Mouse (Mus musculus) liver, embryonic 16.5 days (tissue): ENCODE data around the gene Axl. TPM values are rescaled to one million over a fixed set of nuclear protein-coding genes. Genes with fewer than 3 reads are reported as not detected.
A peak's percentile ranks its signal among the peaks of the same experiment; 100 is the strongest.

Experiments used
- ATAC-seq: fragments of 200-750 bp; cut with Nextera tagmentation; 2 replicates; pipeline ENCODE4 v1.8.0; 2017; ENCODE audit warnings: low read depth, mild to moderate bottlenecking, moderate number of reproducible peaks, moderate library complexity
- H3K27ac ChIP-seq: fragments of 300-500 bp; sonication (generic); 2 replicates; pipeline ENCODE4 v1.5.1; 2014; ENCODE audit warnings: mild to moderate bottlenecking, low read length
- H3K27me3 ChIP-seq: fragments of 300-500 bp; sonication (generic); 2 replicates; pipeline ENCODE4 v1.6.1; 2014; ENCODE audit warnings: low read depth, low read length, mixed read lengths; ENCODE audit not compliant: control insufficient read depth, insufficient read depth
- H3K36me3 ChIP-seq: fragments of 300-500 bp; sonication (generic); 2 replicates; pipeline ENCODE4 v1.6.1; 2014; ENCODE audit warnings: mild to moderate bottlenecking; ENCODE audit not compliant: control insufficient read depth, insufficient read depth
- H3K4me1 ChIP-seq: fragments of 300-500 bp; sonication (generic); 2 replicates; pipeline ENCODE4 v1.6.1; 2014; ENCODE audit warnings: low read depth, low read length, mixed read lengths; ENCODE audit not compliant: control insufficient read depth
- H3K4me2 ChIP-seq: fragments of 300-500 bp; sonication (generic); 2 replicates; pipeline ENCODE4 v1.6.1; 2014; ENCODE audit warnings: low read depth, low read length, mixed read lengths
- H3K4me3 ChIP-seq: fragments of 300-500 bp; sonication (generic); 2 replicates; pipeline ENCODE4 v1.5.1; 2014; ENCODE audit warnings: low read depth, mild to moderate bottlenecking, low read length
- H3K9ac ChIP-seq: fragments of 300-500 bp; sonication (generic); 2 replicates; pipeline ENCODE4 v1.6.1; 2014; ENCODE audit warnings: low read depth, low read length
- H3K9me3 ChIP-seq: fragments of 300-500 bp; sonication (generic); replicated peaks from 2 replicates; pipeline ENCODE4 v1.6.1; 2016; ENCODE audit warnings: low read length; ENCODE audit not compliant: control insufficient read depth
- WGBS: fragments of 180-500 bp; shearing (Covaris S2); extraction: QIAGEN DNeasy Blood & Tissue Kit; methylation state at CpG from one replicate; pipeline ENCODE4 v1.1.7; 2014; ENCODE audit not compliant: insufficient replicate concordance; 5-methylcytosine and 5-hydroxymethylcytosine counted together
- polyA plus RNA-seq: library from polyadenylated mRNA; unstranded; fragments of >200 nt; fragmentation: Nextera tagmentation; extraction: Ambion mirVana; gene quantifications from 2 replicates; pipeline ENCODE4 v1.2.1, GENCODE M21; 2015

Gene Axl
- polyA plus RNA-seq, 1 experiment from 2014 or later = 24.9 TPM

DNA sequence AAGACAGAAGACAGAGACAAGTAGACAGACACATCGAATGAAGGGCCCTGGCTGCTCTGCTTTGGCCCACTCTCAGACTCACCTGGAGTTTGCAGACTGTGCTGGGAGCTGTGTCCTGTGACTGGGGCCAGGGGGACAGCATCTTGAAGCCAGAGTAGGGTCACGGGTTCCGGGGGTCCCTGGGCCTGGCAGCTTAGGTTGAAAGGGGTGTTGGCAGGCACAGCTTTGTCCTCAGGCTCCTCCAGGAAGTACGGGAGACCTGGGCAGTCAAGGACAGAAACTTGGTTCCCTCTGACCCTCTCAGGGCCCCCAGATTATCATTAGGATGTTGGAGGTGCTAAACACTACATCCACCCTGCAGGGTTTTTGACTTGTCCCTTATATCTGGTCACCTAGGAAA, 2.8 kb downstream of the Axl start:
- Histone ChIP-seq H3K27ac (no peak overlapping the region), H3K4me2 (no peak overlapping the region), H3K9me3 (no peaks in the 10 kb centered on the region), H3K4me3 (no peak overlapping the region), H3K9ac (no peak overlapping the region), H3K4me1 (peaks cover 19% of the 10 kb centered on the region), H3K36me3 (no peaks in the 10 kb centered on the region), H3K27me3 (peaks cover 2% of the 10 kb centered on the region; the same call in 1 of the 2 replicates)
- WGBS = 55% methylated on average over 4 of the region's 4 CpGs
- ATAC-seq = no peak

DNA sequence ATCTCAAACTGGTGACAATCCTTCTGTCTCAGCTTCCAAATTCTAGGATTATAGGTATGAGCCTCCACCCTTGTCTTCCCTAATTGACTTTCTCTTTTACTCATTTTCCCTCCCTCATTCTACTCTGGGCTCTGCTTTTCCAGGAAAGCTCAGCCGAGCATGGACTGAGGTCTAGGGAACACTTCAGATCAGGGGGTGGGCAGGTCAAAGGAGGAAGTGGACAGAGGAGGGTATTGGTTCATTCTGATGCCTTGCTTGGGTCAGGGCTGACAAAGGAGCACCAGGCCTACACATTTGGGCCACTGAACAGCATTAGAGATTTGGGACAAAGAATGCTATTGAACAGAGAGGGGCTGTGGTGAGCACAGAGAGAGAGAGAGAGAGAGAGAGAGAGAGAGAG, 3.7 kb downstream of the Axl start:
- Histone ChIP-seq H3K9ac (no peak overlapping the region), H3K27me3 (peaks cover 2% of the 10 kb centered on the region; the same call in 1 of the 2 replicates), H3K27ac (no peak overlapping the region), H3K4me2 (no peak overlapping the region), H3K9me3 (no peaks in the 10 kb centered on the region), H3K36me3 (no peaks in the 10 kb centered on the region), H3K4me1 (peaks cover 16% of the 10 kb centered on the region), H3K4me3 (no peak overlapping the region)
- 10% methylated on average over 1 of the region's 1 CpGs for WGBS
- ATAC-seq = no peak

DNA sequence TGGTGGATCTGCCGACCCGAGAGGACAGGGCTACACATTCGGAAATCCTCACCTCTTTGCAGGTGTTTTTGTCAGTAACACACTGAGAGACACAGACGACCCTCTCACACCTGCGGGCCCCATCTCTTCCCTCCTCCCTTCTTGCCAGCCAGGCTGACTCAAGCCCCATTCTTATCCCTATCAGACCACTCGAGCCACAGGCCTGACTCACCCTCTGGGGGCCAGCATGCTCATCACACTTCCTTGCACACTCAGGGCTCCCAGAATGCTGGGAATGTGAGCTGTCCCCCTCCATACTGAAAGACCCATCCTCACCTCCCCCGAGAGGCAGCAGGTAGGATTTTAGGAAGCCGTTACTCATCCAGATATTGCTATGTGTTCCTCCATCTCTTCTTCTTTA, 4.8 kb downstream of the Axl start:
- Histone ChIP-seq H3K4me1 (peaks cover 18% of the 10 kb centered on the region), H3K4me2 (no peak overlapping the region)
- no peak for ATAC-seq

DNA sequence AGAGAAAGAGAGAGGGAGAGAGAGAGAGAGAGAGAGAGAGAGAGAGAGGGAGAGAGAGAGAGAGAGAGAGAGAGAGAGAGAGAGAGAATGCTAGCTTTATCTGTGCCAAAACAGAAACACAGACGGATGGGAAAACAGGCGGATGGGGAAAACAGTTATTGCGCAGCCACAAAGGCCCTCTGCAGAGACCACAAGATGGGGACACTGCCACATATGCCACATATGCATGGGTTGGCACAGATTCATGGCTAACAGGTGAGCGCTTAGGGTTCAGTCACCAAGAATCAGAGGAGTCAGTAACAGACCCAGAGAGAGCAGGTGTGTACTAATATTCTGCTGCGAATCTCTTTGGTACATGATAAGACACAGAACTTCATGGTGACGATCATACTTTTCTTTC, 5.8 kb downstream of the Axl start:
- Histone ChIP-seq H3K4me3 (no peak overlapping the region), H3K9me3 (no peaks in the 10 kb centered on the region), H3K9ac (no peak overlapping the region), H3K27me3 (peaks cover 2% of the 10 kb centered on the region; the same call in 1 of the 2 replicates), H3K4me2 (no peak overlapping the region), H3K4me1 (peaks cover 18% of the 10 kb centered on the region), H3K27ac (no peak overlapping the region), H3K36me3 (no peaks in the 10 kb centered on the region)
- no peak for ATAC-seq
- 37% methylated on average over 6 of the region's 6 CpGs for WGBS

More for the DNA sequence above, 4.8 kb downstream of the Axl start:
- Histone ChIP-seq H3K9ac (no peak overlapping the region), H3K36me3 (no peaks in the 10 kb centered on the region), H3K27me3 (peaks cover 2% of the 10 kb centered on the region; the same call in 1 of the 2 replicates), H3K27ac (no peak overlapping the region), H3K4me3 (no peak overlapping the region), H3K9me3 (no peaks in the 10 kb centered on the region)
- WGBS = 48% methylated on average over 8 of the region's 8 CpGs

DNA sequence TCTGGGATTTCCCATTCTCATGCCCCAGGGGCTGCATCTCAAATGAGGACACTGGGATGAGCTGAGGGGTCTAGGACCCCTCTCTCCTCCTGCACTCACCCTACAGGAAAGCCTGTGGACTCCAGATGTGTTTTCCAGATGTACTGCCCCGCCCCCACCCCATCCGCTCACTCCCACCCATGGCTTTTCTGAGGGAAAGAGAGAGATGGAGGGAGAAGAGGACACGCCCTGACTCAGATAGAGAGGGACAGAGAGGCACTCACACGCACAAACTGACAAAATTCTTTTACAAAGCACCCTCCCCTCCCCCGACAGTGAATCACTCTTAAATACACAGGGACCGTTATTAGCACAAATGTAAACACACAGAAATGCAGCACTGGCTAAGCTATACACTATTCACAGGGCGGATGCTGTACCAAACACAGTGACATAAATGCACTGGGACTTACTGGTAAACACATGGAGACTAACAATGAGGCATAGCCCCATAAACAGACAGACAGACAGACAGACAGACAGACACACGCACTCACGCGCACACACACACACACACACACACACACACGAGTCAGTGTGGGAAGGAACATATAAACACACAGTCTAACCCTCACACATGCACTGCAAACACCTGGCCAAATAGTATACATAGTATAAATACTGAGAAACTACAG, 6.4 kb downstream of the Axl start:
- Histone ChIP-seq H3K36me3 (no peaks in the 10 kb centered on the region), H3K27ac (peak overlapping the region; percentile 24; the same call in 1 of the 2 replicates), H3K9me3 (no peaks in the 10 kb centered on the region), H3K9ac (no peak overlapping the region), H3K4me2 (peak overlapping the region; percentile 47), H3K4me3 (peak overlapping the region; percentile 16; the same call in 1 of the 2 replicates), H3K4me1 (peaks cover 18% of the 10 kb centered on the region), H3K27me3 (no peaks in the 10 kb centered on the region)
- peak; percentile 24; the same call in 1 of the 2 replicates for ATAC-seq
- 23% methylated on average over 11 of the region's 11 CpGs for WGBS

DNA sequence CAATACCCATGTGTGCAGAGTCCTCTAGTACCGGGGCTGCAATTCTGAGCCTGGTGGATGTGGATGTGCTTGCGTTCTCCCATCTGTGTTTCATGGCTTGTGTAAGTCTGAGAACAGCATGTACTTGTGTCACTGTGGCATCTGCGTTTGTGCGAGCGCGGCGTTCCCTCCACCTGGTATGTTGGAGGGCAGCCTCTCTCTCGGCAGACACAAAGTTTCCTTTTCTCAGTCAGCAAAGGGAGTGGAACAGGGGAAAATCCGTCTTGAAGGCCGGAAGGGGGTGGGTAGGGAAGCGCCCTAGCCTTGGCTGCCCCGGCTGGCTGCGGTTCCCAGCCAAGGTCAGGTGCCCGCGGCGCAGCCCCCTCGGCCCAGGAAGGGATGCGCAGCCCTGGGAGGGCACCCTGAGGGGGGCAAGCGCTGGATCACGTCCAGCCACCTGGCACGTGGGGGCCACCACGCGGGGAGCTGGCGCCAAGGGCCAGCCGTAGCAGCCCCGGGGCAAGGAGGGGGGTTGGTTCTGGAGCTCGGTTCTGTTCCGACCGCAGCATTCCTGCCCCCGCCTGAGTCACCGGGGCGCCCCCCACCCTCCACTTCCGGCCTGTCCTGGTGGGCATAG, 7.1 kb downstream of the Axl start:
- Histone ChIP-seq H3K9ac (no peak overlapping the region), H3K27ac (peak overlapping the region; percentile 24; the same call in 1 of the 2 replicates), H3K9me3 (no peaks in the 10 kb centered on the region), H3K27me3 (no peaks in the 10 kb centered on the region), H3K4me3 (peak overlapping the region; percentile 16; the same call in 1 of the 2 replicates), H3K4me2 (peak overlapping the region; percentile 47), H3K4me1 (peaks cover 18% of the 10 kb centered on the region), H3K36me3 (no peaks in the 10 kb centered on the region)
- 6% methylated on average over 32 of the region's 33 CpGs for WGBS
- 0 out of 2 replicates have a peak, but pooled peaks have one; percentile 4 for ATAC-seq

DNA sequence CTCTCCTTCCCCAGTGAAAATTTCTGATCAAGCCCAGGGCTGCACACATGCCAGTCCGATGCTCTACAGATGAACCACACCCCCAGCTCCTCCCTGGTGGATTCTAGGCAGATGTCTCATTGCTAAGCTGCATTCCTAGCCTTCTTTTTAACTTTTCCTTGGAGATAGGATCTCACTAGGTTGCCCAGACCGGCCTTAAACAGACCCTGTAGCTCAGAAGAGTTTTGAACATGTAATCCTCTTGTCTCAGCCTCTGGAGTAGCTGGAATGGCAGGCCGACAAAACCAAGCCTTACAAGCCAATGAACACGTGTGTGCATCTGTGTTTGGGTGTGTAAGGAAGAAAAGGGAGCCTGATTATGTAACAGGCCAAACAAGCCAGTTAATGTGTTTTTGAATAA, 7.8 kb downstream of the Axl start:
- H3K36me3 ChIP-seq = no peaks in the 10 kb centered on the region
- H3K4me3 ChIP-seq = no peak overlapping the region
- no peaks in the 10 kb centered on the region for H3K27me3 ChIP-seq
- H3K27ac ChIP-seq = no peak overlapping the region
- 42% methylated on average over 4 of the region's 4 CpGs for WGBS
- no peak for ATAC-seq
- H3K4me2 ChIP-seq = no peak overlapping the region
- no peak overlapping the region for H3K9ac ChIP-seq
- peaks cover 18% of the 10 kb centered on the region for H3K4me1 ChIP-seq
- no peaks in the 10 kb centered on the region for H3K9me3 ChIP-seq

DNA sequence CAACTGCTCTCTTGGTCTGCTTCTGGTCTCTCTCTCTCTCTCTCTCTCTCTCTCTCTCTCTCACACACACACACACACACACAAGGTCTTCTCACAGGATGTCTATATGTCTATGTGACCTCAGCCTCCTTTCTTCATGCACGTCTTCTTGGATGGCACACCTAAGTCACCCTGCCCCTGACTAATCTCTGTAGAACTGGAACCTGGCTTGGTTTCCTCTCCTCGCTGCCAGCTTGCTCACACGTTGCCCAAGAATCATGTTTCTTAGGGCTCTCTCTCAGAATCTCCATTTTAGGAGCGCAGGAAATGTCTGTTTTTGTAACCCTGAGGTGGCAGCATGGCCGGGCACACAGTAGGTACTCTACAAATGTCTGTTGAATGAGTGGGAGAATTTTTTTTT, 8.5 kb downstream of the Axl start:
- no peaks in the 10 kb centered on the region for H3K27me3 ChIP-seq
- ATAC-seq = no peak
- no peaks in the 10 kb centered on the region for H3K36me3 ChIP-seq
- H3K4me2 ChIP-seq = no peak overlapping the region
- no peak overlapping the region for H3K4me3 ChIP-seq
- H3K9ac ChIP-seq = no peak overlapping the region
- WGBS = 65% methylated on average over 5 of the region's 5 CpGs
- no peak overlapping the region for H3K27ac ChIP-seq
- no peaks in the 10 kb centered on the region for H3K9me3 ChIP-seq
- peaks cover 18% of the 10 kb centered on the region for H3K4me1 ChIP-seq

DNA sequence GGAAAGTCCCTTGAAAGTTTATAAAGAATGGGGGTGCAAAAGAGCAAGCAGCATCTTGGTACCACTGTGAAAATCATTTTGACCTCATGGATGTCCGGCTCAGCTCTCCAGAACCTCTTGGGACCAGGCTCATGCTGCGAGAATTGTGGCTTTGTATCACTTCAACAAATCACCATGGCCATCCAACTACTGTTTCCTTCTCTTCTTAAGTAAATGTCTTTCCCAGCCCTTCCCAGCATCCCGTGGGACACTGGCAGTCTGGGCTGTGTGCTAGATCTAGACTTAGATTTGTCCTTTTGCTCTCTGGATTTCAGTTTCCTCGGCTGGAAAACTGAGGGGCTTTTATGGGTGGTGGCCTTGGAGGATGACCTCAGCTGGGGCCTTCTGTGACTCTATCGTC, 20.3 kb downstream of the Axl start:
- 63% methylated on average over 5 of the region's 5 CpGs for WGBS
- Histone ChIP-seq H3K9ac (no peak overlapping the region), H3K9me3 (no peaks in the 10 kb centered on the region), H3K27me3 (no peaks in the 10 kb centered on the region), H3K4me2 (no peak overlapping the region), H3K4me1 (no peaks in the 10 kb centered on the region), H3K27ac (no peak overlapping the region), H3K36me3 (no peaks in the 10 kb centered on the region), H3K4me3 (no peak overlapping the region)
- ATAC-seq = no peak
